Mouse (Mus musculus): ENCODE data around the gene E330009J07Rik. TPM values are rescaled to one million over a fixed set of nuclear protein-coding genes. Genes with fewer than 3 reads are reported as not detected.

The E330009J07Rik gene
- 3.2 and 3.8 TPM in 2 replicates for polyA plus RNA-seq (2012; ENCODE audit: insufficient read depth, insufficient read length, missing spikeins)

- TF ChIP-seq CTCF (IDR thresholded peaks at IDR 0.05; ENCODE audit: low read depth, low read length) (no peak), POLR2A (IDR thresholded peaks at IDR 0.05; ENCODE audit: borderline replicate concordance, low read depth, low read length) (no peak)
- Histone ChIP-seq H3K4me1 (ENCODE audit: control insufficient read depth, insufficient read depth, low read length) (peaks cover 8% of the 10 kb centered on the region; the same call in 1 of the 2 replicates), H3K27ac (ENCODE audit: insufficient read depth, low read depth, low read length) (no peak within 1 kb of the TSS), H3K4me3 (ENCODE audit: insufficient read depth, low read length) (peak within 1 kb of the TSS; percentile 82)
Measured at GRCm38 (mm10) chr6:40436047-40436483, at the start of gene E330009J07Rik. TSS of gene E330009J07Rik (minus strand) at chr6:40436135.

GRCm38 (mm10) chr6:40482318-40482717 is 46.4 kb upstream of the E330009J07Rik start:
- Histone ChIP-seq H3K4me1 (ENCODE audit: control insufficient read depth, insufficient read depth, low read length) (no peaks in the 10 kb centered on the region), H3K4me3 (ENCODE audit: insufficient read depth, low read length) (no peak overlapping the region), H3K27ac (ENCODE audit: insufficient read depth, low read depth, low read length) (no peak overlapping the region)
- TF ChIP-seq POLR2A (IDR thresholded peaks at IDR 0.05; ENCODE audit: borderline replicate concordance, low read depth, low read length) = no peak
- TF ChIP-seq CTCF (IDR thresholded peaks at IDR 0.05; ENCODE audit: low read depth, low read length) = no peak

- Histone ChIP-seq H3K27ac (ENCODE audit: insufficient read depth, low read depth, low read length) (no peak overlapping the region), H3K4me3 (ENCODE audit: insufficient read depth, low read length) (no peak overlapping the region), H3K4me1 (ENCODE audit: control insufficient read depth, insufficient read depth, low read length) (peaks cover 5% of the 10 kb centered on the region)
- TF ChIP-seq POLR2A (IDR thresholded peaks at IDR 0.05; ENCODE audit: borderline replicate concordance, low read depth, low read length) = no peak
Measured at GRCm38 (mm10) chr6:40479705-40480104, 43.8 kb upstream of the E330009J07Rik start.

GRCm38 (mm10) chr6:40476132-40476531 is 40.2 kb upstream of the E330009J07Rik start:
- no peak overlapping the region for H3K4me3 ChIP-seq (ENCODE audit: insufficient read depth, low read length)
- TF ChIP-seq CTCF (IDR thresholded peaks at IDR 0.05; ENCODE audit: low read depth, low read length) (no peak), POLR2A (IDR thresholded peaks at IDR 0.05; ENCODE audit: borderline replicate concordance, low read depth, low read length) (no peak)
- H3K27ac ChIP-seq (ENCODE audit: insufficient read depth, low read depth, low read length) = peak overlapping the region; percentile 20
- peaks cover 15% of the 10 kb centered on the region for H3K4me1 ChIP-seq (ENCODE audit: control insufficient read depth, insufficient read depth, low read length)

- Histone ChIP-seq H3K4me3 (ENCODE audit: insufficient read depth, low read length) (peak overlapping the region; percentile 75), H3K27ac (ENCODE audit: insufficient read depth, low read depth, low read length) (peak overlapping the region; percentile 91), H3K4me1 (ENCODE audit: control insufficient read depth, insufficient read depth, low read length) (peaks cover 17% of the 10 kb centered on the region)
- TF ChIP-seq CTCF (IDR thresholded peaks at IDR 0.05; ENCODE audit: low read depth, low read length) (no peak), POLR2A (IDR thresholded peaks at IDR 0.05; ENCODE audit: borderline replicate concordance, low read depth, low read length) (no peak)
Measured at GRCm38 (mm10) chr6:40471720-40472010, 35.7 kb upstream of the E330009J07Rik start.

- no peak for TF ChIP-seq CTCF (IDR thresholded peaks at IDR 0.05; ENCODE audit: low read depth, low read length)
- TF ChIP-seq POLR2A (IDR thresholded peaks at IDR 0.05; ENCODE audit: borderline replicate concordance, low read depth, low read length) = peak; percentile 78; the same call in 1 of the 2 replicates
- H3K27ac ChIP-seq (ENCODE audit: insufficient read depth, low read depth, low read length) = peak within 1 kb of the TSS; percentile 91
Measured at GRCm38 (mm10) chr6:40470916-40471719, 35.2 kb upstream of the E330009J07Rik start, which contains the start of gene Ssbp1. TSS of gene Ssbp1 (plus strand) at chr6:40471352.

GRCm38 (mm10) chr6:40465710-40466109 is 29.8 kb upstream of the E330009J07Rik start:
- H3K4me3 ChIP-seq (ENCODE audit: insufficient read depth, low read length) = no peak overlapping the region
- H3K4me1 ChIP-seq (ENCODE audit: control insufficient read depth, insufficient read depth, low read length) = peaks cover 2% of the 10 kb centered on the region; the same call in 1 of the 2 replicates
- TF ChIP-seq POLR2A (IDR thresholded peaks at IDR 0.05; ENCODE audit: borderline replicate concordance, low read depth, low read length) (no peak), CTCF (IDR thresholded peaks at IDR 0.05; ENCODE audit: low read depth, low read length) (no peak)
- H3K27ac ChIP-seq (ENCODE audit: insufficient read depth, low read depth, low read length) = no peak overlapping the region

More at GRCm38 (mm10) chr6:40470916-40471719, 35.2 kb upstream of the E330009J07Rik start, which contains the start of gene Ssbp1:
- Histone ChIP-seq H3K4me1 (ENCODE audit: control insufficient read depth, insufficient read depth, low read length) (peaks cover 15% of the 10 kb centered on the region), H3K4me3 (ENCODE audit: insufficient read depth, low read length) (peak within 1 kb of the TSS; percentile 75)

- Histone ChIP-seq H3K27ac (ENCODE audit: insufficient read depth, low read depth, low read length) (no peak overlapping the region), H3K4me1 (ENCODE audit: control insufficient read depth, insufficient read depth, low read length) (no peaks in the 10 kb centered on the region), H3K4me3 (ENCODE audit: insufficient read depth, low read length) (no peak overlapping the region)
- TF ChIP-seq CTCF (IDR thresholded peaks at IDR 0.05; ENCODE audit: low read depth, low read length) = no peak
- no peak for TF ChIP-seq POLR2A (IDR thresholded peaks at IDR 0.05; ENCODE audit: borderline replicate concordance, low read depth, low read length)
Measured at GRCm38 (mm10) chr6:40454436-40455041, 18.6 kb upstream of the E330009J07Rik start.

- no peak overlapping the region for H3K27ac ChIP-seq (ENCODE audit: insufficient read depth, low read depth, low read length)
- H3K4me1 ChIP-seq (ENCODE audit: control insufficient read depth, insufficient read depth, low read length) = no peaks in the 10 kb centered on the region
- H3K4me3 ChIP-seq (ENCODE audit: insufficient read depth, low read length) = no peak overlapping the region
- TF ChIP-seq POLR2A (IDR thresholded peaks at IDR 0.05; ENCODE audit: borderline replicate concordance, low read depth, low read length) (no peak), CTCF (IDR thresholded peaks at IDR 0.05; ENCODE audit: low read depth, low read length) (no peak)
Measured at GRCm38 (mm10) chr6:40448626-40449025, 12.7 kb upstream of the E330009J07Rik start.
